Mouse (Mus musculus) heart, postnatal 10 days (tissue): ENCODE results near the gene Gli2. TPM values are rescaled to one million over a fixed set of nuclear protein-coding genes. Genes with fewer than 3 reads are reported as not detected.

ENCODE experiments used
- DNase-seq, 2 experiments: peaks; one replicate each; pipeline ENCODE4 v3.0.0; 2021
- intact Hi-C: fragments of 180-260 bp; cut with DNase I; formaldehyde crosslinking; loops from one replicate; pipeline ENCODE4 v1.15.1; 2025
- total RNA-seq, 2 experiments: library from RNA; stranded (reverse); gene quantifications; 2 replicates each; pipeline ENCODE4 v1.2.3; 2021

Gli2 gene
- total RNA-seq, 2 experiments from 2014 or later: 3.8 to 4.2 TPM

GRCm38 (mm10) chr1:118954434-118955301 is 98.8 kb downstream of the Gli2 start:
- peak; percentile 35 to 55 for DNase-seq
- intact Hi-C loops: no loop called here

GRCm38 (mm10) chr1:118953031-118953430 is 100.4 kb downstream of the Gli2 start:
- DNase-seq: no peak
- intact Hi-C loops: no loop called here

DNA sequence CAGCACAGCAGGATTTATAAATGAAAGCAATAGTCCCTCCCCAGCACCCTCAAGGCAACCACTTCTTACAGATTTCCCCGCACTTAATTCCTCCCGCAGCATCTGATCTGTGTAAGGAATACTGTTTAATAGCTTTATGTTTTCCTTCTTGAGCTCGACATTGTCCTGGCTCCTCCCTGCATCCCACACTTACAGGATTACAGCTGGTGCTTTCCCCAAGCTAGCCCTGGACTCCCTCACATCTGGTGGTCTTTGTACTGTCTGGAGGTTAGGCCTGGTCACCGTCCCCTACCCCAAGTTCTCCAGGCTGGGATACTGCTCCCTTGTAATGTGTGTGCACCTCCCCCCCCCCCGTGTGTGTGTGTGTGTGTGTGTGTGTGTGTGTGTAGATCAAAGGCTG is 101.1 kb downstream of the Gli2 start:
- intact Hi-C loops: no loop called here
- no peak for DNase-seq

- intact Hi-C loops: no loop called here
These were observed 105.0 kb downstream of the Gli2 start for GRCm38 (mm10) chr1:118948407-118948806.

DNA sequence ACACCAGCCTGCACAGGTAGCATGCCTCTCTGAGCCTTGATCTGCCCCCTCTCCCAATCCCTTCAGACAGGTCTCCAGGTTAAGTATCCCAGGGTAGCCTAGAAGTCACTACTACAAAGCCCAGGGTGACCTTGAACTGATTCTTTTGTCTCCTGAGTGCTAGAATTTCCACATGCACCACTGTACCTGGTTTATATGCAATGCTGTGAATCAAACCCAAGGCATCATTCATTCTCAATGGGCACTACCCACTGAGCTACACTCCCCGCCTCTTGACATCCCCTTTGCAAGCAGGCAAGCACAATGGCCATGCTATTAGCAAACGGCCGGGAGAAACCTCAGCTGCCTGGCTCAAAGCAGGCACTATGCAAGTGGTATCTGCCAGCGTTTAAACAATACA is 106.2 kb downstream of the Gli2 start:
- DNase-seq: no peak
- intact Hi-C loops: no loop called here

More at GRCm38 (mm10) chr1:118948407-118948806, 105.0 kb downstream of the Gli2 start:
- no peak for DNase-seq

- intact Hi-C loops: no loop called here
These were observed 112.1 kb downstream of the Gli2 start for GRCm38 (mm10) chr1:118941336-118941735.

DNA sequence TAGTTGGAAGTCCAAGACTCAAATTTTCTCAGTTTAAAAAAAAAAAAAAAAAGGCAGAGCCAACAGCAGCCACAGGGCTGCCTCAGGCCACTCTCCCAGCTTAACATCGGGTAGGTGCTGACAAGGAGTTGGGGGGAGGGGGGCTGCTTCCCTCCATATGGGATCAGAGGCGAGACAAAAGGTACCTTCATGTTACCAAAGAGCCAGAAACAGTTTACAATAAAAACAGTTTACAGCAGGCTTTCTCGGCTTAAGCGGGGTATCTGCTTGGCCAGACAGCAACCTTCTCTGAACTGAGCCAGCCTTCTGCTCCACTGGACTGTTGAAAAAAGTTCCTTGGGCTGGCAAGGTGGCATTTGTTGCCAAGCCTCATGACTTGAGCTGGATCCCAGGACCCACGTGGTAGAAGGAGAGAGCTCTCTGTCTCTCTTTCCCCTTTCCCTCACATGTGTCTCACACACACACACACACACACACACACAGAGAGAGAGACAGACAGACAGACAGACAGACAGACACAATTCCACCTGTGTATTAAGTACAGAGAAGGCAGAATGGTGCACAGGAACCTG is 113.1 kb downstream of the Gli2 start:
- DNase-seq: no peak
- intact Hi-C loops: no loop called here

More at GRCm38 (mm10) chr1:118941336-118941735, 112.1 kb downstream of the Gli2 start:
- DNase-seq: no peak

DNA sequence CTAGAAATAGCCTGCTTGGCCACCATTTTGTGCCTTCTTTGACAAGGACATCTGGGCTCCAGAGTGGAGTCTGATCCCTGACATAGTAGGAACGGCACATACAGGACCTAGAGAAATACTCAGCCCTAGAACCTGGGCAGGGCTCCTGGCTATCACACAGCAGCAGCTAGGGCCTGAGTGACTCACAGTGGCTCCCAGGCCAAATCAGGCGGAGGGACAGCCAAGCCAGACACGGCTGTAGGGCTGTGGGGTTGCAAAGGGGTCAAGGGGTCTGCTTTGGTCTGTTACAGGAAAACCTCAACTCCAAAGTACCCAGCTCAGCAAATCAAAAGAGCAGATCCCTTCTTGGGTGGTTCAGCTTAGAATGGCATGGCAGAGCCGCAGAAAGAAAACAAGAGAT is 115.2 kb downstream of the Gli2 start:
- peak; percentile 28 to 41 for DNase-seq
- intact Hi-C loops: no loop called here

DNA sequence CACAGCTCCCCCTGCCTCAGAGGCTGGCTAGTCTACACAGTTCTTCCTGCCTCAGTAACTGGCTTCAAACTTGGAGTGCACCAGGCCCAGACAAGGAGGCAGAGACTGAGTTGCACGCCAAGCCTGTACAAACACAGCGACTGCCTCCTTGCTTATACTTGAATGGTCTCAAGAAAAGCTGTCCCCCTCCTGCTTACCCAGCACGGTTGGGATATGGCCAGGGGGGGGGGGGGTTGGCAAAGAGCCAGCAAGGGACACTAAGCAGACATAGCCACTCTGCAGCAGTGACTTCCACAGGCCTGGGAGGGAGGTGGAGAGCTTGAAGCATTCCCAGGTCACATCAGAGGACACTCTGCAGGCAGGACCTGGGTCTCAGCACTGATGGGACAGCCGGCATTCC is 117.3 kb downstream of the Gli2 start:
- intact Hi-C loops: no loop called here
- peak; percentile 11 to 21 for DNase-seq

- DNase-seq: peak in 1 of 2 experiments; percentile 24
- intact Hi-C loops: no loop called here
These were observed 117.9 kb downstream of the Gli2 start for GRCm38 (mm10) chr1:118935518-118935917.

DNA sequence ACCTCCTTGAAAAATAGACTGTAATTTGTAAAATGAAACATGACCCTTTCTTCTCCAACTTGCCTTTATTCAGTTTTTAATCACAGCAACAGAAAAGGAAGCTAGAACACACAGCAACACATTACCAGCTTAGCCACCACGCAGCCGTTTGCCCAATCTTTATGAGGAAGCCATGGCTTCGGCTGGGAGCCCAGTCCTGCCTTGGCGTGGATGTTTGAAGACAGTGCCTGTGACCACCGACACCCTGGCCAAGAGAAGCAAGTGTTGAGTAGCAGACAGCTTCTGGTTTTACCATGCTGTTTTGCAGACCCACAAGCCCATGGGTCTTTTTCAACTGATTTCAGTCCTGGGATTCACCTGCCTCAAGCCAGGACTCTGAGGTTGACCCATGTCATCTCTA is 121.3 kb downstream of the Gli2 start:
- intact Hi-C loops: no loop called here
- DNase-seq: no peak

DNA sequence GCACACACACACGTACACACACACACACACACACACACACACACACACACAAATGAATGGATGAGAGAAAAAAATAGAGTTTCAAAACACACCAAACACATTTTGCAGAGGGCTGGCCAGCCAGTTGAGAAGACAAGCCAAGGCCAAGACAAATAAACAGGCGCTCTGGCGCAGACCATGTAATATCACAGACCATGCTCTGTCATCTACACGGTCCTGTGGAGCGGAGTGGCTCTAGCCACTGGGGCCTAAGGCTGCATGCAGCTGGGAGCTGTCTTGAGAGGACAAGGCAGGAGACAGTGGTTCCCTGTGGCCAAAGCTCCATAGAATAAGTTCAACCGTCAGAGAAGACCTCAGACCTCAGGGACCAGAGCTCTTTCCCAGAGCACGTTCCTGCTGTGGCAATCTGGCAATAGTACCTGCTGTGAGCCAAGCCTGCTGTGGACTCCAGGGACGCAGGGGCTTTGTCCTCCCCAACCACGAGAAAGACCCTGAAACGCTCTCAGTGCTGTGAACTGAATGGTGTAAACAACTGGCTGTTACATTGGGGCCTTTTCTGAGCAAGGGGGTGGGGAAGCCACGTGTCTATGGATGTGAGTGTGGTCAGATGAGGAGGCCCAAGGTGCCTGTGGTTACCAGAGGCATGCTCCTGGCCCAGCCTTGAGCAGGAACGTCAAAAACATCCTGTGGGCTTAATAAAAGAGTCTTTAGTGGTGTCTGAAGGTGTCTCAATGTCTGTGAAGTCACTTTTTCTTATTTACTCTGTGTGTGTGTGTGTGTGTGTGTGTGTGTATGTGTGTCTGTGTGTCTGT is 125.7 kb downstream of the Gli2 start:
- intact Hi-C loops: no loop called here
- DNase-seq: peak; percentile 55 to 60

GRCm38 (mm10) chr1:118926556-118926955 is 126.9 kb downstream of the Gli2 start:
- intact Hi-C loops: no loop called here
- DNase-seq: no peak

- intact Hi-C loops: no loop called here
- no peak for DNase-seq
These were observed 131.2 kb downstream of the Gli2 start for GRCm38 (mm10) chr1:118922189-118922588.

- DNase-seq: no peak
- intact Hi-C loops: no loop called here
These were observed 135.7 kb downstream of the Gli2 start for GRCm38 (mm10) chr1:118917520-118918220.

DNA sequence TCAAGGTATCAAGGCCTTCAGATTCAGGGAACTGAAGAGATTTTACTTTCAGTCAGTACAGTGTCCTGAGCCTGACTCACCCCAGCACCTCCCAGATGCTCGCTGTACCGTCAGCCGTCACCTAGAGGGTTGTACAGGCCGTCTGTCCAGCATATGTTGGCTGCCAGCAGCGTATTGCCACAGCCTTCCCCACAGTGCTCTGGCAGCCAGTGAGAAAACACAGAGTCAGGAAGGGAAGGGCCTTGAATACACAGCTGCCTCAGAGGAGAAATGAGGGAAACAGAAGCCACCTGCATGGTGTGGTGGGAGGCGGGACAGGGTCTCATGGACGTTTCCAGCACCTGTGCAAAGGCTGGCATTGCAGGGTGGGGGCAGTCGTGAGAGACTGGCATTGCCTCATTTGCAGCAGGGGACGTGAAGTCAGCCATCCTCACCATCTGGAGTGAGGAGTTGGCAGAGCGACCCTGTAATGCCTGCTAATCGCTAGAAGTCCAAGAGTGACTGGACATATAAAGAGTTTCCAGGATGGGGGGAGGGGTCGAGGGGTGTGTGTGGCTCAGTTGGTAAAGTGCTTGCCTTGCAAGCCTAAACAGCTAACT is 136.8 kb downstream of the Gli2 start:
- DNase-seq: no peak
- intact Hi-C loops: no loop called here

DNA sequence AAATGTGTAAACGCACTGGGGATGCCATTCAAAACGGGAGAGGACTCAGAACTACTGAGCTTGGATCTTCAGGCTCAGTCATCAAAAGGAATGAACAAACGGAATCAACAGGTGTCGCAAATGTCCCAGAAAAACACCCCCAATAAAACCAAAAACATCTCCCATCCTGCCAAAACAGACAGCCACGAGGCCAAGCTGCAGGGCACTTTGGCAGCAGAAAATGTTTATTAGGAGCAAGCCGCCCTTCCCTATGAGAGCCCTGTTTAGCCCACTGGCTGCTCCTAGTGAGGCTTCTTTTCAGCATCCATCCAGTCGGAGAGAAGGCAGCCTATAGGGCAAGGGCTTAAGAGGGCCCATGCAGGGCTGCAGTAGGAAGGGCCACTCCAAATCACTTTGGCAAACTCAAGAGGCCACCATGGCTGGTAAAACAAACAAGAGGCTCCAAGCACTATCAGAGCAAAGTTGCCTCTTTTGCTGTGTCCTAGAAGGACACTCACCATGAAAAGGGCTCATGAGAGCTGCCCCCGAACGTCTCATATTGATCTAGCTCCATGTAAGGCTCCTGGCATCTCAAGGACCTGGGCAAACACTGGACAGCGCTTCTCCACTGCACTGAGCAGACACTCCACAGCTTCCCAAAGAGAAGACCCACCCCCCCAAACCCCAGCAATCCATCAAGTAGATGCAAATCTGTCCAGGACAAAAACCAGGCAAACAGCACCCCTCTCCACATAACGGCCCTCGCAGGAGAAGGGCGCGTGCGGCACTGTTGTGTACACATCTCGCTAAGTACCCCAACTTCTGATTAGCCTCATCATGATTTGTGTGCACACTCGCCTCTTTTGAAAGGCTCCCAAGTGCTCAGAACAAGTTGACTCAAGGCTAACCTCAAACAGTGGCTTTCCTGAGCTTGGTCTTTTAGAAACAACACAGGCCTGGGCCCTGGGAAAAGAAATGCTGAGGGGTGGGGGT is 139.7 kb downstream of the Gli2 start:
- intact Hi-C loops: no loop called here
- no peak for DNase-seq

GRCm38 (mm10) chr1:118912929-118913328 is 140.5 kb downstream of the Gli2 start:
- intact Hi-C loops: no loop called here
- DNase-seq: no peak

GRCm38 (mm10) chr1:118911427-118911727 is 142.0 kb downstream of the Gli2 start:
- intact Hi-C loops: no loop called here
- DNase-seq: no peak
